Mouse (Mus musculus): ENCODE results near the gene Ednra. TPM values are rescaled to one million over a fixed set of nuclear protein-coding genes. Genes with fewer than 3 reads are reported as not detected.

Gene Ednra
- total and polyA plus RNA-seq, 2 experiments from 2014 or later = 3.5 to 3.8 TPM

- no peak overlapping the region for H3K4me2 ChIP-seq (ENCODE audit: low read depth)
- TF ChIP-seq CTCF (IDR thresholded peaks at IDR 0.05; ENCODE audit: low read depth) = no peak
Observed at GRCm38 (mm10) chr8:77682008-77682934, 42.0 kb downstream of the Ednra start.

GRCm38 (mm10) chr8:77672036-77672435, 52.2 kb downstream of the Ednra start:
- no peaks in the 10 kb centered on the region for H3K36me3 ChIP-seq (ENCODE audit: insufficient read depth)
- H3K4me3 ChIP-seq (ENCODE audit: low read depth, low read length) = no peak overlapping the region
- H3K27me3 ChIP-seq (ENCODE audit: insufficient read depth, low read length) = no peaks in the 10 kb centered on the region
- no peak for ATAC-seq
- no peak overlapping the region for H3K9ac ChIP-seq
- WGBS = 90% methylated on average over 4 of the region's 4 CpGs
- no peak for TF ChIP-seq CTCF (IDR thresholded peaks at IDR 0.05; ENCODE audit: low read depth)
- H3K9me3 ChIP-seq (ENCODE audit: low read length) = no peaks in the 10 kb centered on the region
- no peaks in the 10 kb centered on the region for H3K4me1 ChIP-seq (ENCODE audit: insufficient read depth)
- no peak for DNase-seq
- no peak overlapping the region for H3K27ac ChIP-seq (ENCODE audit: low read depth, low read length)
- H3K4me2 ChIP-seq (ENCODE audit: low read depth) = no peak overlapping the region

More at GRCm38 (mm10) chr8:77682008-77682934, 42.0 kb downstream of the Ednra start:
- H3K27ac ChIP-seq (ENCODE audit: low read depth, low read length) = no peak overlapping the region
- H3K9me3 ChIP-seq (ENCODE audit: low read length) = no peaks in the 10 kb centered on the region
- WGBS = 34% methylated on average over 15 of the region's 15 CpGs
- no peak for DNase-seq
- no peak overlapping the region for H3K9ac ChIP-seq
- no peaks in the 10 kb centered on the region for H3K36me3 ChIP-seq (ENCODE audit: insufficient read depth)
- ATAC-seq = peak; percentile 14; the same call in 1 of the 2 replicates
- no peaks in the 10 kb centered on the region for H3K27me3 ChIP-seq (ENCODE audit: insufficient read depth, low read length)
- H3K4me1 ChIP-seq (ENCODE audit: insufficient read depth) = no peaks in the 10 kb centered on the region
- no peak overlapping the region for H3K4me3 ChIP-seq (ENCODE audit: low read depth, low read length)

- DNase-seq (peak; percentile 61), ATAC-seq (peak; percentile 84)
- Histone ChIP-seq H3K4me3 (ENCODE audit: low read depth, low read length) (no peak overlapping the region), H3K36me3 (ENCODE audit: insufficient read depth) (no peaks in the 10 kb centered on the region), H3K27me3 (ENCODE audit: insufficient read depth, low read length) (no peaks in the 10 kb centered on the region), H3K4me2 (ENCODE audit: low read depth) (no peak overlapping the region), H3K27ac (ENCODE audit: low read depth, low read length) (no peak overlapping the region), H3K9me3 (ENCODE audit: low read length) (no peaks in the 10 kb centered on the region), H3K4me1 (ENCODE audit: insufficient read depth) (no peaks in the 10 kb centered on the region), H3K9ac (no peak overlapping the region)
- 75% methylated on average over 4 of the region's 4 CpGs for WGBS
- no peak for TF ChIP-seq CTCF (IDR thresholded peaks at IDR 0.05; ENCODE audit: low read depth)
Observed at GRCm38 (mm10) chr8:77670612-77671363, 53.5 kb downstream of the Ednra start.

GRCm38 (mm10) chr8:77667916-77668315, 56.3 kb downstream of the Ednra start:
- no peak overlapping the region for H3K27ac ChIP-seq (ENCODE audit: low read depth, low read length)
- H3K9ac ChIP-seq = no peak overlapping the region
- no peaks in the 10 kb centered on the region for H3K27me3 ChIP-seq (ENCODE audit: insufficient read depth, low read length)
- no peaks in the 10 kb centered on the region for H3K36me3 ChIP-seq (ENCODE audit: insufficient read depth)
- 91% methylated on average over 5 of the region's 5 CpGs for WGBS
- H3K4me3 ChIP-seq (ENCODE audit: low read depth, low read length) = no peak overlapping the region
- H3K4me1 ChIP-seq (ENCODE audit: insufficient read depth) = no peaks in the 10 kb centered on the region
- no peak for ATAC-seq
- no peak overlapping the region for H3K4me2 ChIP-seq (ENCODE audit: low read depth)
- no peak for TF ChIP-seq CTCF (IDR thresholded peaks at IDR 0.05; ENCODE audit: low read depth)
- H3K9me3 ChIP-seq (ENCODE audit: low read length) = no peaks in the 10 kb centered on the region
- no peak for DNase-seq

GRCm38 (mm10) chr8:77664901-77665300, 59.4 kb downstream of the Ednra start:
- Histone ChIP-seq H3K9me3 (ENCODE audit: low read length) (no peaks in the 10 kb centered on the region), H3K27me3 (ENCODE audit: insufficient read depth, low read length) (no peaks in the 10 kb centered on the region), H3K27ac (ENCODE audit: low read depth, low read length) (no peak overlapping the region), H3K36me3 (ENCODE audit: insufficient read depth) (no peaks in the 10 kb centered on the region), H3K4me3 (ENCODE audit: low read depth, low read length) (no peak overlapping the region), H3K9ac (no peak overlapping the region), H3K4me2 (ENCODE audit: low read depth) (no peak overlapping the region), H3K4me1 (ENCODE audit: insufficient read depth) (no peaks in the 10 kb centered on the region)
- ATAC-seq = no peak
- WGBS = 88% methylated on average over 13 of the region's 13 CpGs
- no peak for TF ChIP-seq CTCF (IDR thresholded peaks at IDR 0.05; ENCODE audit: low read depth)
- DNase-seq = no peak

GRCm38 (mm10) chr8:77659534-77660080, 64.7 kb downstream of the Ednra start:
- H3K4me1 ChIP-seq (ENCODE audit: insufficient read depth) = no peaks in the 10 kb centered on the region
- no peak for TF ChIP-seq CTCF (IDR thresholded peaks at IDR 0.05; ENCODE audit: low read depth)
- no peak overlapping the region for H3K9ac ChIP-seq
- H3K27me3 ChIP-seq (ENCODE audit: insufficient read depth, low read length) = no peaks in the 10 kb centered on the region
- no peaks in the 10 kb centered on the region for H3K36me3 ChIP-seq (ENCODE audit: insufficient read depth)
- DNase-seq (no peak), ATAC-seq (no peak)
- no peaks in the 10 kb centered on the region for H3K9me3 ChIP-seq (ENCODE audit: low read length)
- WGBS = 84% methylated on average over 4 of the region's 4 CpGs
- H3K4me3 ChIP-seq (ENCODE audit: low read depth, low read length) = no peak overlapping the region
- no peak overlapping the region for H3K4me2 ChIP-seq (ENCODE audit: low read depth)
- H3K27ac ChIP-seq (ENCODE audit: low read depth, low read length) = no peak overlapping the region

All from forebrain, postnatal 0 days (tissue).